Mouse (Mus musculus) CH12.LX (cell line): ENCODE results near the gene Itgad. TPM values are rescaled to one million over a fixed set of nuclear protein-coding genes. Genes with fewer than 3 reads are reported as not detected.

Experiments used
- DNase-seq: peaks from one replicate; pipeline ENCODE4 v3.0.0-alpha.2; 2013; ENCODE audit errors: extremely low read depth
- H3K27ac ChIP-seq: 2 replicates; pipeline ENCODE4 v1.5.1; 2012; ENCODE audit warnings: low read depth, mild to moderate bottlenecking, control low read depth, moderate library complexity; ENCODE audit not compliant: insufficient read depth
- H3K27me3 ChIP-seq: replicated peaks from 2 replicates; pipeline ENCODE3; 2012; ENCODE audit warnings: inconsistent platforms
- H3K36me3 ChIP-seq, 2 experiments: replicated peaks in 1 of 2; 2 replicates each; pipeline versions ENCODE3 to v1.6.1; 2012; ENCODE audit warnings: inconsistent platforms in 1 of 2, low read length in 1 of 2, mild to moderate bottlenecking in 1 of 2, mixed read lengths in 1 of 2, moderate library complexity in 1 of 2; ENCODE audit not compliant: control insufficient read depth in 1 of 2, insufficient read depth in 1 of 2
- H3K4me1 ChIP-seq, 2 experiments: 2 replicates each; pipeline ENCODE4 v1.6.1; 2012; ENCODE audit warnings: inconsistent platforms in 1 of 2, moderate library complexity in 1 of 2; ENCODE audit not compliant: insufficient read depth in 2 of 2, control insufficient read depth in 1 of 2
- H3K4me2 ChIP-seq: 2 replicates; pipeline ENCODE4 v1.6.1; 2012; ENCODE audit warnings: low read depth, mild to moderate bottlenecking, control low read depth; ENCODE audit not compliant: poor library complexity, insufficient read depth, severe bottlenecking
- H3K4me3 ChIP-seq, 3 experiments: fragments of 150-350 bp in 1 of 3; sonication (generic) in 1 of 3; replicated peaks in 1 of 3; 2 replicates each; pipeline versions ENCODE3 to v1.5.1; 2011 to 2012; ENCODE audit warnings: low read depth in 2 of 3, low read length in 2 of 3, mild to moderate bottlenecking in 2 of 3, moderate library complexity in 2 of 3, control low read depth in 1 of 3, improper control_type of control experiment in 1 of 3, inconsistent platforms in 1 of 3, mixed read lengths in 1 of 3; ENCODE audit not compliant: poor library complexity in 1 of 3
- H3K79me2 ChIP-seq: replicated peaks from 2 replicates; pipeline ENCODE4 v1.6.1; 2012; ENCODE audit warnings: mild to moderate bottlenecking, moderate library complexity; ENCODE audit not compliant: control insufficient read depth, poor library complexity, insufficient read depth, severe bottlenecking; ENCODE audit errors: extremely low read depth
- H3K9ac ChIP-seq: 2 replicates; pipeline ENCODE4 v1.6.1; 2012; ENCODE audit warnings: low read depth, mild to moderate bottlenecking, control low read depth, moderate library complexity; ENCODE audit not compliant: insufficient read depth
- H3K9me3 ChIP-seq: replicated peaks from 2 replicates; pipeline ENCODE3; 2012; ENCODE audit warnings: low read length, inconsistent platforms, mixed read lengths
- CHD2 ChIP-seq: IDR thresholded peaks from 2 replicates; pipeline ENCODE4 v1.6.1; 2011; ENCODE audit warnings: low read length, improper control_type of control experiment
- CTCF ChIP-seq, 2 experiments: IDR thresholded peaks in 1 of 2; conservative IDR thresholded peaks in 1 of 2; 2 replicates each; pipeline ENCODE4 v1.5.1; 2011 to 2012; ENCODE audit warnings: low read depth in 2 of 2, low read length in 2 of 2, improper control_type of control experiment in 1 of 2, inconsistent platforms in 1 of 2, mild to moderate bottlenecking in 1 of 2, moderate library complexity in 1 of 2
- EP300 ChIP-seq: IDR thresholded peaks from 2 replicates; pipeline ENCODE4 v1.6.1; 2011; ENCODE audit warnings: low read length, improper control_type of control experiment
- ETS1 ChIP-seq: conservative IDR thresholded peaks from 2 replicates; pipeline ENCODE4 v1.6.1; 2012; ENCODE audit warnings: low read depth, mild to moderate bottlenecking, inconsistent platforms, low read length, improper control_type of control experiment, moderate library complexity
- HCFC1 ChIP-seq: IDR thresholded peaks from 2 replicates; pipeline ENCODE4 v1.6.1; 2012; ENCODE audit warnings: low read depth, mild to moderate bottlenecking, inconsistent platforms, low read length, improper control_type of control experiment
- JUN ChIP-seq: IDR thresholded peaks from 2 replicates; pipeline ENCODE4 v1.6.1; 2011; ENCODE audit warnings: low read depth, mild to moderate bottlenecking, low read length, improper control_type of control experiment, moderate library complexity; ENCODE audit not compliant: insufficient read depth
- JUND ChIP-seq: conservative IDR thresholded peaks from 2 replicates; pipeline ENCODE4 v1.6.1; 2011; ENCODE audit warnings: low read depth, low read length, improper control_type of control experiment
- KAT2A ChIP-seq: IDR thresholded peaks from 2 replicates; pipeline ENCODE4 v1.6.1; 2012; ENCODE audit warnings: low read length, improper control_type of control experiment, inconsistent platforms; ENCODE audit not compliant: insufficient replicate concordance
- MAZ ChIP-seq: IDR thresholded peaks from 2 replicates; pipeline ENCODE4 v1.6.1; 2012; ENCODE audit warnings: low read depth, mild to moderate bottlenecking, inconsistent platforms, low read length, improper control_type of control experiment, moderate library complexity
- MEF2A ChIP-seq: IDR thresholded peaks from 2 replicates; pipeline ENCODE4 v1.6.1; 2014; ENCODE audit warnings: low read depth, mild to moderate bottlenecking, inconsistent platforms, low read length, improper control_type of control experiment, borderline replicate concordance
- MYC ChIP-seq: IDR thresholded peaks from 2 replicates; pipeline ENCODE4 v1.6.1; 2011; ENCODE audit warnings: low read depth, mild to moderate bottlenecking, improper control_type of control experiment, low read length
- NRF1 ChIP-seq: IDR thresholded peaks from 2 replicates; pipeline ENCODE4 v1.6.1; 2014; ENCODE audit warnings: low read depth, mild to moderate bottlenecking, inconsistent platforms, low read length, improper control_type of control experiment, moderate library complexity
- RAD21 ChIP-seq: IDR thresholded peaks from 2 replicates; pipeline ENCODE4 v1.6.1; 2011; ENCODE audit warnings: low read depth, mild to moderate bottlenecking, low read length, improper control_type of control experiment, moderate library complexity
- TBP ChIP-seq: conservative IDR thresholded peaks from 2 replicates; pipeline ENCODE4 v1.6.1; 2011; ENCODE audit warnings: low read depth, low read length, improper control_type of control experiment
- USF1 ChIP-seq: IDR thresholded peaks from 2 replicates; pipeline ENCODE4 v1.6.1; 2014; ENCODE audit warnings: low read depth, mild to moderate bottlenecking, inconsistent platforms, low read length, improper control_type of control experiment
- USF2 ChIP-seq: conservative IDR thresholded peaks from 2 replicates; pipeline ENCODE4 v1.6.1; 2011; ENCODE audit warnings: low read depth, low read length, improper control_type of control experiment
- ZKSCAN1 ChIP-seq: IDR thresholded peaks from 2 replicates; pipeline ENCODE4 v1.6.1; 2012; ENCODE audit warnings: low read depth, inconsistent platforms, low read length, improper control_type of control experiment, borderline replicate concordance
- ZNF384 ChIP-seq: IDR thresholded peaks from 2 replicates; pipeline ENCODE4 v1.6.1; 2012; ENCODE audit warnings: low read depth, low read length, improper control_type of control experiment, inconsistent platforms
- dilution Hi-C: fragments of 300-500 bp; cut with MboI; formaldehyde crosslinking; loops from 2 replicates; pipeline ENCODE4 v1.14.3; 2020; ENCODE audit warnings: low sequenced_read_pairs; ENCODE audit not compliant: extremely low pct_unique_long_range_greater_than_20kb, extremely low pct_ligation_motif_present
- in situ Hi-C: fragments of 300-500 bp; cut with MboI; formaldehyde crosslinking; loops from 3 replicates; pipeline ENCODE4 v1.14.3; 2019; ENCODE audit warnings: low sequenced_read_pairs, low pct_ligation_motif_present, low pct_unique_long_range_greater_than_20kb, mixed read lengths
- polyA plus RNA-seq: library from polyadenylated mRNA; unstranded; fragments of >175 nt; gene quantifications from 2 replicates; pipeline ENCODE4 v1.2.1, GENCODE M21; 2012; ENCODE audit warnings: low read depth; ENCODE audit not compliant: insufficient read length
- total RNA-seq, 2 experiments: library from RNA; depleted of rRNA; stranded (reverse); fragments of 300-350 nt in 1 of 2; fragments of >200 nt in 1 of 2; gene quantifications; 2 replicates each; pipeline ENCODE4 v1.2.3; 2012 to 2014

Gene Itgad
- total and polyA plus RNA-seq, 3 experiments, result not detected

GRCm38 (mm10) chr7:128169996-128170395 is 15.8 kb downstream of the Itgad start:
- dilution Hi-C loops, result no loop called here
- no peak for TF ChIP-seq JUN
- TF ChIP-seq JUND, result no peak
- no peak for TF ChIP-seq MYC
- no peak for TF ChIP-seq USF1
- no peak for TF ChIP-seq NRF1
- TF ChIP-seq KAT2A, result no peak
- no peak for TF ChIP-seq MAZ
- TF ChIP-seq EP300, result no peak
- TF ChIP-seq RAD21, result no peak
- TF ChIP-seq ZNF384, result no peak
- no peak for TF ChIP-seq USF2
- TF ChIP-seq CHD2, result no peak
- no peak for TF ChIP-seq HCFC1
- TF ChIP-seq CTCF (conservative IDR thresholded peaks at IDR 0.05 in 1 of 2, IDR thresholded peaks at IDR 0.05 in 1 of 2; ENCODE audit: low read depth in 2 of 2, low read length in 2 of 2), result no peak
- TF ChIP-seq ZKSCAN1, result no peak
- TF ChIP-seq TBP, result no peak
- no peak for TF ChIP-seq ETS1
- in situ Hi-C loops, result no loop called here
- no peak overlapping the region for H3K27ac ChIP-seq
- no peak overlapping the region for H3K4me2 ChIP-seq
- H3K36me3 ChIP-seq, result no peaks in the 10 kb centered on the region
- H3K4me3 ChIP-seq, result no peak overlapping the region
- H3K9me3 ChIP-seq, result no peaks in the 10 kb centered on the region
- H3K4me1 ChIP-seq, result peaks cover 4 to 6% of the 10 kb centered on the region in 2 experiments; a peak in 2 of 4 replicates
- no peak for DNase-seq
- H3K27me3 ChIP-seq, result no peaks in the 10 kb centered on the region
- H3K9ac ChIP-seq, result no peak overlapping the region
- no peaks in the 10 kb centered on the region for H3K79me2 ChIP-seq

DNA sequence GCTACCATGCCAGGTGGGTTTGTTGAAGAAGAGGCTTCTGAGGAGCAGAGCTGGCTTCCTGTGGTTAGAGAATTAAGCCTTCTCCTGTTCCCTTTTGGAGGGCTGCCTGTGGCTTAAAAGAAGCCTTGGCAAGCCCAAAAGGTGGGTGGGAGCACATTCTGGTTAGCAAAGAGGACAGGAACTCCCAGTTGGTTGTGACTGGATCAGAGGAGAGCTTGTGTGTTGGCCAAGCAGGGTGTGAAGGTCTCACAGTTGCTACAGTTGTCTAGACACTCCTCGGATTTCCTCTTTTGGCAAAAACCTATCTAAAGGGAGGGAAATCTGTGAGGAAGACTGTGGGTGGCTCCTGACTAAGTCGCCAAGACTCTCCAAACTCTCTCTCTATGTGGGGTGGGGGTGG is 24.2 kb downstream of the Itgad start:
- Histone ChIP-seq H3K4me2 (no peak overlapping the region), H3K4me3 (no peak overlapping the region), H3K27me3 (peaks cover 43% of the 10 kb centered on the region), H3K9me3 (no peaks in the 10 kb centered on the region), H3K9ac (no peak overlapping the region), H3K4me1 (peaks cover 4 to 6% of the 10 kb centered on the region in 2 experiments; a peak in 2 of 4 replicates), H3K36me3 (no peaks in the 10 kb centered on the region), H3K27ac (no peak overlapping the region), H3K79me2 (no peaks in the 10 kb centered on the region)
- DNase-seq, result no peak
- in situ Hi-C loops (no loop called here), dilution Hi-C loops (no loop called here)
- TF ChIP-seq MEF2A (no peak), JUN (no peak)
